Mouse (Mus musculus): ENCODE measurements at regions not wholly inside any gene's neighbourhood (a gene's known extent, or its start where the extent isn't known, plus 50 kb on each side); places are given as distances from the start of the nearest gene placed in this dataset.
A peak's percentile ranks its signal among the peaks of the same experiment; 100 is the strongest.
"Not testable (repeated sequence)": the region's sequence is repeated elsewhere in the genome, so short reads cannot be mapped to it uniquely, and the experiment has no call there.

GRCm38 (mm10) chr6:99909459-99909858 is 183.3 kb upstream of the Prok2 start:
- Histone ChIP-seq H3K27ac (ENCODE audit: low read depth) (peak overlapping the region; percentile 43), H3K9ac (replicated peaks; ENCODE audit: low read depth, low read length) (no peak overlapping the region), H3K4me3 (ENCODE audit: low read depth, low read length) (no peak overlapping the region), H3K9me3 (replicated peaks; ENCODE audit: control insufficient read depth, low read length) (no peaks in the 10 kb centered on the region), H3K36me3 (replicated peaks; ENCODE audit: control insufficient read depth, insufficient read depth, low read length) (no peaks in the 10 kb centered on the region), H3K4me2 (ENCODE audit: low read depth, low read length) (no peak overlapping the region), H3K27me3 (ENCODE audit: control insufficient read depth, insufficient read depth, low read length) (0 out of 2 replicates have a peak, but pooled peaks cover 5% of the 10 kb centered on the region), H3K4me1 (ENCODE audit: control insufficient read depth, insufficient read depth) (peaks cover 16% of the 10 kb centered on the region; the same call in 1 of the 2 replicates)
- TF ChIP-seq CTCF (IDR thresholded peaks at IDR 0.05; ENCODE audit: low read depth): no peak
- 0 out of 2 replicates have a peak, but pooled peaks have one; percentile 40 for TF ChIP-seq EP300 (IDR thresholded peaks at IDR 0.05; ENCODE audit: low read depth)
- peak; percentile 77 for ATAC-seq (ENCODE audit: insufficient read depth, low read depth)
- WGBS: 7% methylated on average over 7 of the region's 7 CpGs
- peak; percentile 70 for DNase-seq (ENCODE audit: low spot score)

GRCm38 (mm10) chr6:99908066-99908465 is 181.9 kb upstream of the Prok2 start:
- ATAC-seq (ENCODE audit: insufficient read depth, low read depth): no peak

GRCm38 (mm10) chr6:99905194-99905593 is 179.0 kb upstream of the Prok2 start:
- TF ChIP-seq EP300 (IDR thresholded peaks at IDR 0.05; ENCODE audit: low read depth) (no peak), CTCF (IDR thresholded peaks at IDR 0.05; ENCODE audit: low read depth) (no peak)
- no peak for DNase-seq (ENCODE audit: low spot score)
- 71% methylated on average over 5 of the region's 5 CpGs for WGBS
- no peak for ATAC-seq (ENCODE audit: insufficient read depth, low read depth)
- Histone ChIP-seq H3K27ac (ENCODE audit: low read depth) (no peak overlapping the region), H3K4me3 (ENCODE audit: low read depth, low read length) (no peak overlapping the region), H3K4me1 (ENCODE audit: control insufficient read depth, insufficient read depth) (peaks cover 27% of the 10 kb centered on the region; the same call in 1 of the 2 replicates), H3K9me3 (replicated peaks; ENCODE audit: control insufficient read depth, low read length) (no peaks in the 10 kb centered on the region), H3K9ac (replicated peaks; ENCODE audit: low read depth, low read length) (no peak overlapping the region), H3K36me3 (replicated peaks; ENCODE audit: control insufficient read depth, insufficient read depth, low read length) (no peaks in the 10 kb centered on the region), H3K4me2 (ENCODE audit: low read depth, low read length) (no peak overlapping the region), H3K27me3 (ENCODE audit: control insufficient read depth, insufficient read depth, low read length) (peaks cover 7% of the 10 kb centered on the region; the same call in 1 of the 2 replicates)

More at GRCm38 (mm10) chr6:99908066-99908465, 181.9 kb upstream of the Prok2 start:
- Histone ChIP-seq H3K4me2 (ENCODE audit: low read depth, low read length) (no peak overlapping the region), H3K27ac (ENCODE audit: low read depth) (no peak overlapping the region), H3K4me3 (ENCODE audit: low read depth, low read length) (no peak overlapping the region), H3K27me3 (ENCODE audit: control insufficient read depth, insufficient read depth, low read length) (0 out of 2 replicates have a peak, but pooled peaks cover 5% of the 10 kb centered on the region), H3K9ac (replicated peaks; ENCODE audit: low read depth, low read length) (no peak overlapping the region), H3K9me3 (replicated peaks; ENCODE audit: control insufficient read depth, low read length) (no peaks in the 10 kb centered on the region), H3K4me1 (ENCODE audit: control insufficient read depth, insufficient read depth) (peaks cover 23% of the 10 kb centered on the region; the same call in 1 of the 2 replicates), H3K36me3 (replicated peaks; ENCODE audit: control insufficient read depth, insufficient read depth, low read length) (no peaks in the 10 kb centered on the region)
- no peak for DNase-seq (ENCODE audit: low spot score)
- WGBS: 95% methylated on average over 3 of the region's 3 CpGs
- TF ChIP-seq EP300 (IDR thresholded peaks at IDR 0.05; ENCODE audit: low read depth) (no peak), CTCF (IDR thresholded peaks at IDR 0.05; ENCODE audit: low read depth) (no peak)

- Histone ChIP-seq H3K4me1 (ENCODE audit: control insufficient read depth, insufficient read depth) (peaks cover 21% of the 10 kb centered on the region; the same call in 1 of the 2 replicates), H3K9me3 (replicated peaks; ENCODE audit: control insufficient read depth, low read length) (no peaks in the 10 kb centered on the region), H3K27ac (ENCODE audit: low read depth) (no peak overlapping the region), H3K9ac (replicated peaks; ENCODE audit: low read depth, low read length) (no peak overlapping the region), H3K27me3 (ENCODE audit: control insufficient read depth, insufficient read depth, low read length) (peaks cover 10% of the 10 kb centered on the region; the same call in 1 of the 2 replicates), H3K36me3 (replicated peaks; ENCODE audit: control insufficient read depth, insufficient read depth, low read length) (no peaks in the 10 kb centered on the region), H3K4me3 (ENCODE audit: low read depth, low read length) (no peak overlapping the region), H3K4me2 (ENCODE audit: low read depth, low read length) (no peak overlapping the region)
- TF ChIP-seq EP300 (IDR thresholded peaks at IDR 0.05; ENCODE audit: low read depth) (no peak), CTCF (IDR thresholded peaks at IDR 0.05; ENCODE audit: low read depth) (no peak)
- DNase-seq (ENCODE audit: low spot score): no peak
- ATAC-seq (ENCODE audit: insufficient read depth, low read depth): 0 out of 2 replicates have a peak, but pooled peaks have one; percentile 11
- WGBS: 70% methylated on average over 4 of the region's 4 CpGs
These were observed 178.4 kb upstream of the Prok2 start for GRCm38 (mm10) chr6:99904607-99905006.

GRCm38 (mm10) chr6:99904044-99904443 is 177.9 kb upstream of the Prok2 start:
- ATAC-seq (ENCODE audit: insufficient read depth, low read depth); H3K27ac ChIP-seq (ENCODE audit: low read depth); H3K4me2 ChIP-seq (ENCODE audit: low read depth, low read length); H3K9ac ChIP-seq (replicated peaks; ENCODE audit: low read depth, low read length); H3K36me3 ChIP-seq (replicated peaks; ENCODE audit: control insufficient read depth, insufficient read depth, low read length); H3K9me3 ChIP-seq (replicated peaks; ENCODE audit: control insufficient read depth, low read length); H3K4me3 ChIP-seq (ENCODE audit: low read depth, low read length): not testable (repeated sequence)
- H3K27me3 ChIP-seq (ENCODE audit: control insufficient read depth, insufficient read depth, low read length): peaks cover 10% of the 10 kb centered on the region; the same call in 1 of the 2 replicates
- peak; percentile 52 for DNase-seq (ENCODE audit: low spot score)
- peak; percentile 75 for TF ChIP-seq CTCF (IDR thresholded peaks at IDR 0.05; ENCODE audit: low read depth)
- peaks cover 16% of the 10 kb centered on the region; the same call in 1 of the 2 replicates for H3K4me1 ChIP-seq (ENCODE audit: control insufficient read depth, insufficient read depth)

GRCm38 (mm10) chr6:99901564-99901963 is 175.4 kb upstream of the Prok2 start:
- ATAC-seq (ENCODE audit: insufficient read depth, low read depth): no peak
- WGBS: 91% methylated on average over 3 of the region's 3 CpGs

More at GRCm38 (mm10) chr6:99901564-99901963, 175.4 kb upstream of the Prok2 start:
- no peak overlapping the region for H3K27ac ChIP-seq (ENCODE audit: low read depth)
- no peaks in the 10 kb centered on the region for H3K36me3 ChIP-seq (replicated peaks; ENCODE audit: control insufficient read depth, insufficient read depth, low read length)
- peaks cover 6% of the 10 kb centered on the region; the same call in 1 of the 2 replicates for H3K27me3 ChIP-seq (ENCODE audit: control insufficient read depth, insufficient read depth, low read length)
- no peak for DNase-seq (ENCODE audit: low spot score)
- no peak overlapping the region for H3K9ac ChIP-seq (replicated peaks; ENCODE audit: low read depth, low read length)
- no peak overlapping the region for H3K4me2 ChIP-seq (ENCODE audit: low read depth, low read length)
- no peak overlapping the region for H3K4me3 ChIP-seq (ENCODE audit: low read depth, low read length)
- no peaks in the 10 kb centered on the region for H3K9me3 ChIP-seq (replicated peaks; ENCODE audit: control insufficient read depth, low read length)
- peaks cover 15% of the 10 kb centered on the region; the same call in 1 of the 2 replicates for H3K4me1 ChIP-seq (ENCODE audit: control insufficient read depth, insufficient read depth)
- TF ChIP-seq EP300 (IDR thresholded peaks at IDR 0.05; ENCODE audit: low read depth) (no peak), CTCF (IDR thresholded peaks at IDR 0.05; ENCODE audit: low read depth) (no peak)
